Mouse (Mus musculus) spleen, adult 12 weeks (tissue): ENCODE results near the gene Gm3752.
"Not testable (repeated sequence)": the region's sequence is repeated elsewhere in the genome, so short reads cannot be mapped to it uniquely, and the experiment has no call there.

Source experiments
- DNase-seq: peaks from one replicate; pipeline ENCODE4 v3.0.0; 2022; ENCODE audit warnings: low spot score

The Gm3752 gene

GRCm38 (mm10) chr14:7483662-7484061 is at the start of gene Gm3752:
Gm3752 (minus strand) TSS chr14:7483762.
- DNase-seq, result not testable (repeated sequence)

- DNase-seq, result not testable (repeated sequence)
Measured at GRCm38 (mm10) chr14:7488731-7489130, 5.2 kb upstream of the Gm3752 start.

- DNase-seq, result not testable (repeated sequence)
Measured at GRCm38 (mm10) chr14:7450817-7451216, 32.7 kb downstream of the Gm3752 start, which contains the start of gene Gm3755. Gm3755 (minus strand) TSS chr14:7450917.

GRCm38 (mm10) chr14:7422496-7422895 is 61.1 kb downstream of the Gm3752 start:
- DNase-seq, result not testable (repeated sequence)
